Mouse (Mus musculus) testis, adult 2 months (tissue): ENCODE data around the gene Larp4. TPM values are rescaled to one million over a fixed set of nuclear protein-coding genes. Genes with fewer than 3 reads are reported as not detected.

ENCODE experiments used
- H3K27ac ChIP-seq: fragments of 200-500 bp; 2 replicates; pipeline ENCODE4 v1.5.1; 2012; ENCODE audit warnings: low read depth, low read length; ENCODE audit not compliant: control insufficient read depth, insufficient read depth
- H3K27me3 ChIP-seq: fragments of 200-500 bp; 2 replicates; pipeline ENCODE4 v1.6.1; 2012; ENCODE audit warnings: mild to moderate bottlenecking, low read length, moderate library complexity; ENCODE audit not compliant: control insufficient read depth, insufficient read depth
- H3K36me3 ChIP-seq: fragments of 200-500 bp; 2 replicates; pipeline ENCODE4 v1.6.1; 2012; ENCODE audit warnings: mild to moderate bottlenecking, low read length; ENCODE audit not compliant: control insufficient read depth, insufficient read depth
- H3K4me1 ChIP-seq: fragments of 200-500 bp; 2 replicates; pipeline ENCODE4 v1.6.1; 2012; ENCODE audit warnings: low read length; ENCODE audit not compliant: control insufficient read depth, insufficient read depth
- H3K4me3 ChIP-seq: fragments of 200-500 bp; 2 replicates; pipeline ENCODE4 v1.5.1; 2012; ENCODE audit warnings: low read depth, mild to moderate bottlenecking, low read length, moderate library complexity, mixed read lengths; ENCODE audit not compliant: control insufficient read depth
- CTCF ChIP-seq: fragments of 200-500 bp; IDR thresholded peaks from 2 replicates; pipeline ENCODE4 v1.5.1; 2012; ENCODE audit warnings: low read depth, mild to moderate bottlenecking, inconsistent platforms, low read length, moderate library complexity; ENCODE audit not compliant: control insufficient read depth, insufficient read depth, insufficient replicate concordance
- POLR2A ChIP-seq: fragments of 200-500 bp; IDR thresholded peaks from 2 replicates; pipeline ENCODE4 v1.6.1; 2012; ENCODE audit warnings: low read depth, mild to moderate bottlenecking, inconsistent platforms, low read length, moderate library complexity; ENCODE audit not compliant: control insufficient read depth
- polyA plus RNA-seq: library from polyadenylated mRNA; depleted of rRNA; stranded (reverse); fragments of >200 nt; gene quantifications from 2 replicates; pipeline ENCODE4 v1.2.3, GENCODE M21; 2012; rRNA removed

Gene Larp4
- polyA plus RNA-seq, 1 experiment, result 37.9 TPM

DNA sequence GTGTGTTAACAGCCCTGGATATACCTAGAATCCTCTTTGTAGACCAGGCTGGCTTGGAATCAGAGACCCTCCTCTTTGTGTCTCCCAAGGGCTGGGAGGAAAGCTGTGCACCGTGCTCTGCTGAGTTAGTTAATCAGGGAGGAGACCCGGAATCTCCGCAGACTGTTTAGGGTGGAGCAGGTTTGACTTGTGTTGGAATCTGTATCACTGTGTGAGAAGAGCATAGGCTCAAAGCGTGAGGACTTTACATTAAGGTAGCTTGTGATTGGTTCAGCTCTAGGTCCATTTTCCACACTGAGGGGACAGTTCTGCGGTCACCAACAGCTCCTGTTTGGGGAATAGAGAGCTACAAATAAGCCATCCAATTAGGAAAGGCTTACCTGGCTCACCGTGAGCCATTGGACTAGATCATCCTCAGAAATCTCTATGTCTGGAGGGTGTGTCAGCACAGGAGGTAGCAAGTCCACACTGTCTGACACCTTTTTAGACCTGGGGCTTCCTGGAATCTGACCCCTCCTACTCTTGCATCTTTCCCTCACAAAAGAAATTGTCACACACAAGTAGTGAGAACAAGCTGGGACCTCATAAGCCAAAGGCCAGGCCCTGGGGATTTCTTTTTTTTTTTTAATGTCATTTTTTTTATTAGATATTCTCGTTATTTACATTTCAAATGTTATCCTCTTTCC, 89.9 kb downstream of the Larp4 start:
- TF ChIP-seq POLR2A, result no peak
- no peak for TF ChIP-seq CTCF
- H3K27ac ChIP-seq, result no peak overlapping the region
- no peaks in the 10 kb centered on the region for H3K4me1 ChIP-seq
- H3K36me3 ChIP-seq, result no peaks in the 10 kb centered on the region
- H3K27me3 ChIP-seq, result no peaks in the 10 kb centered on the region
- H3K4me3 ChIP-seq, result no peak overlapping the region

- TF ChIP-seq POLR2A (no peak), CTCF (no peak)
- Histone ChIP-seq H3K4me1 (no peaks in the 10 kb centered on the region), H3K27me3 (no peaks in the 10 kb centered on the region), H3K4me3 (no peak overlapping the region), H3K27ac (no peak overlapping the region), H3K36me3 (no peaks in the 10 kb centered on the region)
Observed at GRCm38 (mm10) chr15:100060513-100061140, 90.8 kb downstream of the Larp4 start.

DNA sequence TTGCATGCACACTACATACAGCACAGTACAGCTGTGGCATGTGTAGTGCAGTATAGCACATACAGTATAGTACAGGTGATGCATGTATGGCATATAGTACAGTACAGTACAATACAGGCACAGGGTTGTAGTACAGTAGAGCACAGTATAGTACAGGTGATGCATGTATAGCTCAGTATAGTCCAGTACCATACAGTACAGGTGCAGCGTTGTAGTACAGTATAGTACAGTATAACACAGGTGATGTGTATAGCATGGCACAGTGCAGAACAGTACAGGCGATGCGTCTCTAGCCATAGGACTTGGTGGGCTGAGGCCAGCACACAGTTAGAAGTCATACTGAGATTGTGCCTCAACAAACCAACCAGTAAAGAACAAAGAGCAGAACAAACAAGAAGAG, 91.5 kb downstream of the Larp4 start:
- no peak for TF ChIP-seq CTCF
- no peak for TF ChIP-seq POLR2A
- Histone ChIP-seq H3K4me3 (no peak overlapping the region), H3K27me3 (no peaks in the 10 kb centered on the region), H3K4me1 (no peaks in the 10 kb centered on the region), H3K27ac (no peak overlapping the region), H3K36me3 (no peaks in the 10 kb centered on the region)

DNA sequence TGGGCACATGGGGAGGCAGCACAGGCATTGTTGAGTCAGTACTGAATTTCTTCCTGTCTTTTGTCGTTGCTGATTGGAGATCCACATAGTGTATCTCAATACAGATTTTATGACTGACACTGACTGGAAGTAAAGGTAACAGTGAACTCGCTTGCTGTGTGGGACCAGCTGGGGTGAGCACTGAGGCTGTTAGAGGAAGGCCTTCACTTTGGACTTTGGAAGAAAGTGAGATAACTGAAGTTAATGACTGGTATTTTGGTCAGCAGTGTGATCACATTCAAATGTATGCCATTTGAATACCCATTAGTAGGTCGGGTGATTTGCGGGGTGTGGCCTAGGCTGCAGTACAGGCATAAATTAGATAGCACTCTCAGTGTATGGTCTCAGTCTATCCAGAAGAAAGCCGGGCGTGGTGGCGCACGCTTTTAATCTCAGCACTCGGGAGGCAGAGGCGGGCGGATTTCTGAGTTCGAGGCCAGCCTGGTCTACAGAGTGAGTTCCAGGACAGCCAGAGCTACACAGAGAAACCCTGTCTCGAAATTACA, 93.4 kb downstream of the Larp4 start:
- Histone ChIP-seq H3K4me1 (no peaks in the 10 kb centered on the region), H3K27ac (no peak overlapping the region), H3K4me3 (no peak overlapping the region), H3K27me3 (no peaks in the 10 kb centered on the region), H3K36me3 (no peaks in the 10 kb centered on the region)
- no peak for TF ChIP-seq POLR2A
- no peak for TF ChIP-seq CTCF

Other genes with a start within 250 kb of the Larp4 start
- gene Cox14, start 244.4 kb upstream of the Larp4 start, polyA plus RNA-seq, result 50.5 and 51.6 TPM in 2 replicates
- 19.4 and 23.4 TPM in 2 replicates for gene Cers5, start 197.2 kb upstream of the Larp4 start, polyA plus RNA-seq
- 3.8 and 4.1 TPM in 2 replicates for gene Lima1, start 94.6 kb upstream of the Larp4 start, polyA plus RNA-seq
- 65.1 and 69.6 TPM in 2 replicates for gene Fam186a, start 3.0 kb upstream of the Larp4 start, polyA plus RNA-seq
- gene Dip2b, start 68.6 kb downstream of the Larp4 start, polyA plus RNA-seq, result 20.3 and 20.7 TPM in 2 replicates